Comparison of ENCODE assay signal across 9 mouse cellular contexts in genomic region chr1:86669552-86670273, GRCm38 (mm10). TPM values are rescaled to one million over a fixed set of nuclear protein-coding genes. Genes with fewer than 3 reads are reported as not detected.
DNase-seq lines count a peak whose midpoint lies in the region; ATAC-seq and TF ChIP-seq lines count a peak whose summit lies in the region.
"Had no signal": no experiment of that assay in that cellular context is flagged by ENCODE, and none has a peak within 500 bp of the region (broad histone marks: within the 10 kb centered on the region; RNA-seq: fewer than 3 reads in every experiment).

No protein-coding gene starts in this region.

- H3K9ac ChIP-seq in forebrain, postnatal 0 days, result peak overlapping the region; percentile 51
- no peak overlapping the region for H3K9ac ChIP-seq in liver, embryonic 14.5 days (replicated peaks)
- peak overlapping the region; percentile 59 for H3K9ac ChIP-seq in neural tube, embryonic 14.5 days (replicated peaks; ENCODE audit: low read depth, low read length)

- H3K4me2 ChIP-seq in forebrain, postnatal 0 days (ENCODE audit: low read depth), result peak overlapping the region; percentile 99
- peak overlapping the region; percentile 68 for H3K4me2 ChIP-seq in liver, embryonic 14.5 days (ENCODE audit: low read depth)
- H3K4me2 ChIP-seq in neural tube, embryonic 14.5 days (ENCODE audit: low read depth, low read length), result peak overlapping the region; percentile 68

- peak; percentile 69 for ATAC-seq in forebrain, postnatal 0 days
- no peak for ATAC-seq in liver, embryonic 14.5 days (ENCODE audit: insufficient read depth)
- ATAC-seq in neural tube, embryonic 14.5 days (ENCODE audit: low read depth), result peak; percentile 71

- TF ChIP-seq CTCF in forebrain, postnatal 0 days (IDR thresholded peaks at IDR 0.05; ENCODE audit: low read depth), result peak; percentile 92
- TF ChIP-seq CTCF in liver, embryonic 14.5 days (IDR thresholded peaks at IDR 0.05; ENCODE audit: low read depth), result peak; percentile 82

- intact Hi-C loops in heart, postnatal 25 days (cut with DNase I), result loop anchor here (1.0 to 2.0 kb wide), 2 partner anchors 299 to 372 kb away; no protein-coding TSS in a partner anchor

- H3K36me3 ChIP-seq in forebrain, postnatal 0 days (ENCODE audit: insufficient read depth), result no peaks in the 10 kb centered on the region
- H3K36me3 ChIP-seq in liver, embryonic 14.5 days (replicated peaks; ENCODE audit: control insufficient read depth, insufficient read depth, low read depth), result no peaks in the 10 kb centered on the region
- no peaks in the 10 kb centered on the region for H3K36me3 ChIP-seq in neural tube, embryonic 14.5 days (ENCODE audit: control insufficient read depth, insufficient read depth, low read length)

- H3K4me3 ChIP-seq in forebrain, postnatal 0 days (ENCODE audit: low read depth, low read length), result peak overlapping the region; percentile 58
- peak overlapping the region; percentile 32 to 43; a peak in 3 of 4 replicates for H3K4me3 ChIP-seq in liver, embryonic 14.5 days (ENCODE audit: insufficient read depth in 1 of 2, low read depth in 2 of 2, low read length in 2 of 2)
- peak overlapping the region; percentile 42 for H3K4me3 ChIP-seq in neural tube, embryonic 14.5 days (ENCODE audit: low read depth, low read length)

- no peak for TF ChIP-seq EP300 in liver, embryonic 14.5 days (IDR thresholded peaks at IDR 0.05; ENCODE audit: low read depth)

- H3K27me3 ChIP-seq in forebrain, postnatal 0 days (ENCODE audit: insufficient read depth, low read length), result 0 out of 2 replicates have a peak, but pooled peaks cover 5% of the 10 kb centered on the region
- H3K27me3 ChIP-seq in liver, embryonic 14.5 days (ENCODE audit: control insufficient read depth, insufficient read depth, low read length), result peaks cover 31% of the 10 kb centered on the region
- H3K27me3 ChIP-seq in neural tube, embryonic 14.5 days (ENCODE audit: control insufficient read depth, insufficient read depth, low read length), result peaks cover 5% of the 10 kb centered on the region

- WGBS in forebrain, postnatal 0 days, result 1% methylated on average over 44 of the region's 44 CpGs
- 1% methylated on average over 44 of the region's 44 CpGs for WGBS in liver, embryonic 14.5 days (ENCODE audit: insufficient replicate concordance)
- WGBS in neural tube, embryonic 14.5 days, result under 1% methylated on average over 42 of the region's 44 CpGs

- H3K9me3 ChIP-seq in forebrain, postnatal 0 days (ENCODE audit: low read length), result no peaks in the 10 kb centered on the region
- no peaks in the 10 kb centered on the region for H3K9me3 ChIP-seq in liver, embryonic 14.5 days (ENCODE audit: control insufficient read depth, low read length)
- no peaks in the 10 kb centered on the region for H3K9me3 ChIP-seq in neural tube, embryonic 14.5 days (ENCODE audit: control insufficient read depth, low read length)

- no peaks in the 10 kb centered on the region for H3K4me1 ChIP-seq in forebrain, postnatal 0 days (ENCODE audit: insufficient read depth)
- H3K4me1 ChIP-seq in liver, embryonic 14.5 days (replicated peaks; ENCODE audit: control insufficient read depth in 2 of 2, insufficient read depth in 2 of 2, low read length in 1 of 2), result 0 out of 4 replicates have a peak, but pooled peaks cover 0 to 2% of the 10 kb centered on the region in 2 experiments
- 0 out of 2 replicates have a peak, but pooled peaks cover 3% of the 10 kb centered on the region for H3K4me1 ChIP-seq in neural tube, embryonic 14.5 days (ENCODE audit: control insufficient read depth, insufficient read depth, low read length)

- DNase-seq in NIH3T3 (ENCODE audit: low read depth), result peak; percentile 87
- DNase-seq in cerebellum, adult 8-10 months, result peak; percentile 52
- DNase-seq in forebrain, postnatal 0 days, result peak; percentile 82
- peak; percentile 53 for DNase-seq in heart, postnatal 25 days (ENCODE audit: low spot score)
- DNase-seq in kidney, postnatal 4 days, result peak; percentile 82 to 88
- DNase-seq in liver, embryonic 14.5 days (ENCODE audit: low read depth in 3 of 3, low spot score in 3 of 3), result peak in 2 of 3 experiments; percentile 14 to 24
- peak; percentile 11 to 14 for DNase-seq in thymus, postnatal 36 days

- no peak overlapping the region for H3K27ac ChIP-seq in forebrain, postnatal 0 days (ENCODE audit: low read depth, low read length)
- no peak overlapping the region for H3K27ac ChIP-seq in liver, embryonic 14.5 days
- H3K27ac ChIP-seq in neural tube, embryonic 14.5 days (ENCODE audit: low read depth, low read length), result no peak overlapping the region

RNA-seq across cellular contexts. Expression of gene Nppc, which starts 0.7 kb away (rescaled TPM):
- total RNA-seq in forebrain, postnatal 0 days (2014; rRNA removed), result 5.7 and 6.3 TPM in 2 replicates
- 7.7 and 9.2 TPM in 2 replicates for polyA plus RNA-seq in forebrain, postnatal 0 days (2015; fragmentation: Nextera tagmentation; extraction: Ambion mirVana)
- total RNA-seq in heart, postnatal 25 days (2021), result under 1 TPM; 0.42 to 0.49 TPM
- 0.04 and 0.09 TPM in 2 replicates for polyA plus RNA-seq in liver, embryonic 14.5 days (2012; rRNA removed)
- not detected in 2 replicates for polyA plus RNA-seq in liver, embryonic 14.5 days (2014; fragmentation: Nextera tagmentation; extraction: Ambion mirVana)
- 13.4 and 18.4 TPM in 2 replicates for polyA plus RNA-seq in neural tube, embryonic 14.5 days (2014; fragmentation: Nextera tagmentation; extraction: Ambion mirVana)
- polyA plus RNA-seq: gonadal fat pad, adult 2 months had no signal

RNA-seq across cellular contexts. Expression of gene Dis3l2, which starts 33.9 kb away (rescaled TPM):
- total RNA-seq in forebrain, postnatal 0 days (2014; rRNA removed), result 49.2 and 53.6 TPM in 2 replicates
- polyA plus RNA-seq in forebrain, postnatal 0 days (2015; fragmentation: Nextera tagmentation; extraction: Ambion mirVana), result 31.7 and 35.0 TPM in 2 replicates
- total RNA-seq in heart, postnatal 25 days (2021), result 10 to 100 TPM; 10.7 to 11.0 TPM
- 5.1 and 6.0 TPM in 2 replicates for polyA plus RNA-seq in liver, embryonic 14.5 days (2012; rRNA removed)
- 7.1 and 8.0 TPM in 2 replicates for polyA plus RNA-seq in liver, embryonic 14.5 days (2014; fragmentation: Nextera tagmentation; extraction: Ambion mirVana)
- 37.3 and 39.1 TPM in 2 replicates for polyA plus RNA-seq in neural tube, embryonic 14.5 days (2014; fragmentation: Nextera tagmentation; extraction: Ambion mirVana)

Comparison
In these comparisons a context has a peak if more than half of its experiments do, and no peak if none do; other contexts are left out.
1. DNase-seq: peak in every context shown above with its lines; median percentile 87 in NIH3T3; 85 in kidney, postnatal 4 days; 82 in forebrain, postnatal 0 days; 53 in heart, postnatal 25 days; 52 in cerebellum, adult 8-10 months; 19 in liver, embryonic 14.5 days; 12 in thymus, postnatal 36 days.